Mouse (Mus musculus) G1E (cell line): ENCODE measurements at regions not wholly inside any gene's neighbourhood (a gene's known extent, or its start where the extent isn't known, plus 50 kb on each side); places are given as distances from the start of the nearest gene placed in this dataset.

Experiments used
- CTCF ChIP-seq: IDR thresholded peaks from 2 replicates; pipeline ENCODE4 v1.5.1; 2012; ENCODE audit warnings: low read depth, low read length, inconsistent platforms, mixed read lengths
- POLR2AphosphoS5 ChIP-seq: IDR thresholded peaks from 2 replicates; pipeline ENCODE4 v1.6.1; 2012; ENCODE audit warnings: low read depth, low read length, inconsistent platforms; ENCODE audit not compliant: insufficient replicate concordance

- TF ChIP-seq CTCF (no peak), POLR2AphosphoS5 (no peak)
Observed at GRCm38 (mm10) chr19:15160641-15161040, 562.8 kb upstream of the Tle4 start.
